Mouse (Mus musculus): ENCODE measurements around the gene Olfr832.
"Not testable (repeated sequence)": the region's sequence is repeated elsewhere in the genome, so short reads cannot be mapped to it uniquely, and the experiment has no call there.

GRCm38 (mm10) chr9:18907699-18908098, 29.2 kb upstream of the Olfr832 start:
- not testable (repeated sequence) for TF ChIP-seq EP300, CTCF (IDR thresholded peaks at IDR 0.05)
